Mouse (Mus musculus): Measurements from ENCODE around the gene Tnfrsf11a. TPM values are rescaled to one million over a fixed set of nuclear protein-coding genes. Genes with fewer than 3 reads are reported as not detected.
"Not testable (repeated sequence)": the region's sequence is repeated elsewhere in the genome, so short reads cannot be mapped to it uniquely, and the experiment has no call there.

Tnfrsf11a gene
- polyA plus RNA-seq, 1 experiment from 2014 or later, result 0.38 TPM

- H3K4me1 ChIP-seq (replicated peaks), result no peaks in the 10 kb centered on the region
- H3K27me3 ChIP-seq, result no peaks in the 10 kb centered on the region
- no peak overlapping the region for H3K9ac ChIP-seq
- H3K4me2 ChIP-seq, result no peak overlapping the region
- no peaks in the 10 kb centered on the region for H3K36me3 ChIP-seq (replicated peaks)
- no peaks in the 10 kb centered on the region for H3K9me3 ChIP-seq (replicated peaks)
- WGBS (ENCODE audit: insufficient replicate concordance), result 66% methylated on average over 3 of the region's 3 CpGs
- no peak overlapping the region for H3K27ac ChIP-seq (replicated peaks)
- ATAC-seq (ENCODE audit: insufficient read depth), result no peak
- H3K4me3 ChIP-seq (replicated peaks), result no peak overlapping the region
Observed at GRCm38 (mm10) chr1:105759422-105760165, 20.9 kb upstream of the Tnfrsf11a start.

- no peak for ATAC-seq (ENCODE audit: insufficient read depth)
- Histone ChIP-seq H3K4me1 (replicated peaks) (no peaks in the 10 kb centered on the region), H3K9me3 (replicated peaks) (no peaks in the 10 kb centered on the region), H3K36me3 (replicated peaks) (no peaks in the 10 kb centered on the region), H3K27ac (replicated peaks) (no peak overlapping the region), H3K27me3 (no peaks in the 10 kb centered on the region), H3K4me2 (no peak overlapping the region), H3K9ac (no peak overlapping the region), H3K4me3 (replicated peaks) (no peak overlapping the region)
- 51% methylated on average over 8 of the region's 8 CpGs for WGBS (ENCODE audit: insufficient replicate concordance)
Observed at GRCm38 (mm10) chr1:105765586-105765985, 14.9 kb upstream of the Tnfrsf11a start.

GRCm38 (mm10) chr1:105766099-105766498 lies 14.4 kb upstream of the Tnfrsf11a start:
- H3K36me3 ChIP-seq (replicated peaks); H3K27me3 ChIP-seq; H3K4me1 ChIP-seq (replicated peaks); H3K9me3 ChIP-seq (replicated peaks); H3K27ac ChIP-seq (replicated peaks); H3K4me3 ChIP-seq (replicated peaks); H3K9ac ChIP-seq; H3K4me2 ChIP-seq; ATAC-seq (ENCODE audit: insufficient read depth): not testable (repeated sequence)
- 67% methylated on average over 9 of the region's 9 CpGs for WGBS (ENCODE audit: insufficient replicate concordance)

GRCm38 (mm10) chr1:105768397-105768796 lies 12.1 kb upstream of the Tnfrsf11a start:
- Histone ChIP-seq H3K27me3 (no peaks in the 10 kb centered on the region), H3K9ac (no peak overlapping the region), H3K36me3 (replicated peaks) (no peaks in the 10 kb centered on the region), H3K9me3 (replicated peaks) (no peaks in the 10 kb centered on the region), H3K27ac (replicated peaks) (no peak overlapping the region), H3K4me3 (replicated peaks) (no peak overlapping the region), H3K4me2 (no peak overlapping the region), H3K4me1 (replicated peaks) (no peaks in the 10 kb centered on the region)
- 64% methylated on average over 2 of the region's 2 CpGs for WGBS (ENCODE audit: insufficient replicate concordance)
- no peak for ATAC-seq (ENCODE audit: insufficient read depth)

- Histone ChIP-seq H3K4me1 (replicated peaks) (no peaks in the 10 kb centered on the region), H3K9me3 (replicated peaks) (no peaks in the 10 kb centered on the region), H3K4me3 (replicated peaks) (no peak overlapping the region), H3K36me3 (replicated peaks) (no peaks in the 10 kb centered on the region), H3K9ac (no peak overlapping the region), H3K27me3 (no peaks in the 10 kb centered on the region), H3K27ac (replicated peaks) (no peak overlapping the region), H3K4me2 (no peak overlapping the region)
- ATAC-seq (ENCODE audit: insufficient read depth), result no peak
- WGBS (ENCODE audit: insufficient replicate concordance), result 70% methylated on average over 2 of the region's 2 CpGs
Observed at GRCm38 (mm10) chr1:105770685-105771084, 9.8 kb upstream of the Tnfrsf11a start.

- Histone ChIP-seq H3K4me2 (no peak overlapping the region), H3K36me3 (replicated peaks) (no peaks in the 10 kb centered on the region), H3K4me1 (replicated peaks) (peaks cover 4% of the 10 kb centered on the region; the same call in 1 of the 2 replicates), H3K9me3 (replicated peaks) (no peaks in the 10 kb centered on the region), H3K9ac (no peak overlapping the region), H3K27me3 (peaks cover 36% of the 10 kb centered on the region), H3K4me3 (replicated peaks) (no peak overlapping the region), H3K27ac (replicated peaks) (no peak overlapping the region)
- no peak for ATAC-seq (ENCODE audit: insufficient read depth)
- WGBS (ENCODE audit: insufficient replicate concordance), result 71% methylated on average over 4 of the region's 4 CpGs
Observed at GRCm38 (mm10) chr1:105776426-105776825, 4.1 kb upstream of the Tnfrsf11a start.

- Histone ChIP-seq H3K4me2 (peak overlapping the region; percentile 78), H3K9me3 (replicated peaks) (no peaks in the 10 kb centered on the region), H3K27me3 (peaks cover 54% of the 10 kb centered on the region), H3K27ac (replicated peaks) (no peak overlapping the region), H3K4me1 (replicated peaks) (peaks cover 4% of the 10 kb centered on the region; the same call in 1 of the 2 replicates), H3K36me3 (replicated peaks) (no peaks in the 10 kb centered on the region), H3K4me3 (replicated peaks) (peak overlapping the region; percentile 56), H3K9ac (no peak overlapping the region)
- 29% methylated on average over 12 of the region's 12 CpGs for WGBS (ENCODE audit: insufficient replicate concordance)
- 0 out of 2 replicates have a peak, but pooled peaks have one; percentile 9 for ATAC-seq (ENCODE audit: insufficient read depth)
Observed at GRCm38 (mm10) chr1:105780079-105780456, 450 bp upstream of the Tnfrsf11a start.

- no peak overlapping the region for H3K27ac ChIP-seq (replicated peaks)
- WGBS (ENCODE audit: insufficient replicate concordance), result 37% methylated on average over 12 of the region's 12 CpGs
- H3K36me3 ChIP-seq (replicated peaks), result no peaks in the 10 kb centered on the region
- no peak for ATAC-seq (ENCODE audit: insufficient read depth)
- peaks cover 4% of the 10 kb centered on the region; the same call in 1 of the 2 replicates for H3K4me1 ChIP-seq (replicated peaks)
- H3K4me3 ChIP-seq (replicated peaks), result peak overlapping the region; percentile 56
- H3K9me3 ChIP-seq (replicated peaks), result no peaks in the 10 kb centered on the region
- H3K4me2 ChIP-seq, result peak overlapping the region; percentile 78
- no peak overlapping the region for H3K9ac ChIP-seq
- H3K27me3 ChIP-seq, result peaks cover 54% of the 10 kb centered on the region
Observed at GRCm38 (mm10) chr1:105781391-105782146, 1.1 kb downstream of the Tnfrsf11a start.

- ATAC-seq (ENCODE audit: insufficient read depth), result no peak
- 46% methylated on average over 5 of the region's 5 CpGs for WGBS (ENCODE audit: insufficient replicate concordance)
- peaks cover 38% of the 10 kb centered on the region for H3K27me3 ChIP-seq
Observed at GRCm38 (mm10) chr1:105784257-105785016, 3.9 kb downstream of the Tnfrsf11a start.

GRCm38 (mm10) chr1:105785146-105785545 lies 4.6 kb downstream of the Tnfrsf11a start:
- ATAC-seq (ENCODE audit: insufficient read depth), result no peak
- H3K9ac ChIP-seq, result no peak overlapping the region
- 49% methylated on average over 4 of the region's 4 CpGs for WGBS (ENCODE audit: insufficient replicate concordance)

More at GRCm38 (mm10) chr1:105784257-105785016, 3.9 kb downstream of the Tnfrsf11a start:
- Histone ChIP-seq H3K4me3 (replicated peaks) (no peak overlapping the region), H3K36me3 (replicated peaks) (no peaks in the 10 kb centered on the region), H3K4me2 (no peak overlapping the region), H3K27ac (replicated peaks) (no peak overlapping the region), H3K4me1 (replicated peaks) (peaks cover 4% of the 10 kb centered on the region; the same call in 1 of the 2 replicates), H3K9me3 (replicated peaks) (no peaks in the 10 kb centered on the region), H3K9ac (no peak overlapping the region)

More at GRCm38 (mm10) chr1:105785146-105785545, 4.6 kb downstream of the Tnfrsf11a start:
- peaks cover 31% of the 10 kb centered on the region for H3K27me3 ChIP-seq
- no peak overlapping the region for H3K4me2 ChIP-seq
- H3K4me1 ChIP-seq (replicated peaks), result peaks cover 4% of the 10 kb centered on the region; the same call in 1 of the 2 replicates
- H3K36me3 ChIP-seq (replicated peaks), result no peaks in the 10 kb centered on the region
- H3K9me3 ChIP-seq (replicated peaks), result no peaks in the 10 kb centered on the region
- no peak overlapping the region for H3K27ac ChIP-seq (replicated peaks)
- H3K4me3 ChIP-seq (replicated peaks), result no peak overlapping the region
